Mouse (Mus musculus) adrenal gland, postnatal 4 days (tissue): Measurements from ENCODE around the gene Cops8. TPM values are rescaled to one million over a fixed set of nuclear protein-coding genes. Genes with fewer than 3 reads are reported as not detected.

ENCODE experiments used
- DNase-seq, 2 experiments: peaks; one replicate each; pipeline ENCODE4 v3.0.0; 2021 to 2022; ENCODE audit warnings: low spot score in 2 of 2, mixed read lengths in 2 of 2
- total RNA-seq, 2 experiments: library from RNA; stranded (reverse); gene quantifications; 2 replicates each; pipeline ENCODE4 v1.2.3; 2021

Cops8 gene
- total RNA-seq, 2 experiments from 2014 or later = 91.2 to 96.9 TPM

DNA sequence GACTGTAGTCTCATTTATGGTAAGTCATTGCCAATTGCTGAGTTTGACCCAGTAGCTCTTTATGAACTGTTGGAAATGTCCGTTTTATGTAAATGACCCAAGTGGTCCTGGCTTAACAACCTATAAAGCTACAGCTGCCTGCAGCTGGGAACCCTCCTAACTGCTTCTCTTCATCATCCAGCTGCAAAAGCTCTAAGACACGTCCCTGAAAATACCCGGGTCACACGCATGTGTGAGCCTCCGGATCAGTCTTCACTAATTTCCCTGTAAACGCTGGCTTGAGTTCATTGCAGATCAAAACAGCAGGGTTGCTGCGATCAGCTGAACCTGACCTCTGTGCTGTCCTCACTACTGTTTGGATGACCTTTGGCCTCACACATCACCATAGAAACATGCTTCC, 35.6 kb downstream of the Cops8 start:
- DNase-seq = no peak

DNA sequence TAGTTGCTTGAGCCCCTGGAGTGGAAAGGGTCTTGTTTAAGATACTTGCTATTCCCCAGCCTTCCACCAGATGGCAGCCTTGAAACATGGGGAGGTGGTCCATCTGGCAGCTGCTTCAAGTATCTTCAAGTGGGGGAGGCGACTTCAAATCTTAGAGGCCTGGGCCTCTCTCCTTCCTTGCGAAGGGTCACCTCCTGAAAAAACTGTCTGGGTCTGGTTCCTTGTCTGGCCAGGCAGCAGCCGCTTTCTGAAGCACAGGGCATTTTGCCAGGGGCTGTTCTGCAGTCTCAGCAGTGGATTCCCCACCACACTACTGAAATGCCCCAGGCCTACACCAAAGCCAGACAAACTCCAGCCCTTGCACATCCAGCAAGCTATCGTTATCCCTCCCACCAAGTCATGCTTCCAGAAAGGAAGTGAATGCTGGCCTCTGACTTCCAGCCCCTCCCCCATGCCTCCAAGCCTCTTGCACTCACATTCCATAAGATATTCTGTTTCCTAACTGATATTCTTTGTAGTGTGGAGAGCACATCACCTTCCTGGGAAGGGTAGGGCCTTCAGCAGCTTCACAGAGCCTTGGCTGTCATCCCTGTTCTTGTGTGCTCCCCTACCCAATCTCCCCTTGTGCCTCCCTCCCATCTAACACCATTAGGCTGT, 48.1 kb downstream of the Cops8 start:
- DNase-seq = peak; percentile 24 to 67

DNA sequence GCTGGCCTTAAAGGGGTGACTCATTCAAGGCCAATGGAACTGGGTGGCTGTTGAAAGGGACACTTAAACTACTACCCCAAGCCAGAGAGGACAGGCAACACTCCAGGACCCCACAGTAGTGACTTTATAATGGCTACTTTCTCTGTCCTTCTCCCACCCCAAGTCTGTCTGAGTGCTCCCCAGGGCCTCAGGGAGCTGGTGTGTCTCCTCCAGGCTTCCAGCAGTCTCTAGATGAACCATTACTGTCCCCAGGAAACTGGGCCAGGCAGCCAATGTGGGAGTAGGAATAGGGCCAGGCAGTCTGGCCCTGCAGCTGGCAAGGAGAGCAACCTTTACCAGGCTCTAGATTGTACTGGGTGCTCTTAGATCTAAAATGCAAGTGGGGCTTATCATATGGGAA, 49.0 kb downstream of the Cops8 start:
- DNase-seq = no peak

DNA sequence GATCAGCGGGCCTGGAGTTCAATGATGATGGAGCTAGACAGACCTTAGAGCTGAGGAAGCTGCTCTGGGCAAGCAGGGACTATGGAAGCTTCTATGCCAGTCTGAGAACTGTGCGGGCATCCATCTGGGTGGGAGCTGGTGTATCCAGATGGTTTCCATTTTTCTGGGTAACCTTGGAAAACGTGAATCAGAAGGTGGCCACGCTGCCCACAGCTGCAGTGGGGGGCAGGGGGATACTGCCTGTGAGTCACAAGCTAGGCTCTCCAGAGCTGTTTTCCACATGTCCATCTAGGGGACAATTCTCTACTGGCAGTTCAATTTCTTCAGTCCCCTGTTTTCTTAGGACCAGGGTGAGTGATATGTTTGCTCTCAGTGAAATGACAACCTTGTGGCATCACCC, 49.8 kb downstream of the Cops8 start:
- no peak for DNase-seq

DNA sequence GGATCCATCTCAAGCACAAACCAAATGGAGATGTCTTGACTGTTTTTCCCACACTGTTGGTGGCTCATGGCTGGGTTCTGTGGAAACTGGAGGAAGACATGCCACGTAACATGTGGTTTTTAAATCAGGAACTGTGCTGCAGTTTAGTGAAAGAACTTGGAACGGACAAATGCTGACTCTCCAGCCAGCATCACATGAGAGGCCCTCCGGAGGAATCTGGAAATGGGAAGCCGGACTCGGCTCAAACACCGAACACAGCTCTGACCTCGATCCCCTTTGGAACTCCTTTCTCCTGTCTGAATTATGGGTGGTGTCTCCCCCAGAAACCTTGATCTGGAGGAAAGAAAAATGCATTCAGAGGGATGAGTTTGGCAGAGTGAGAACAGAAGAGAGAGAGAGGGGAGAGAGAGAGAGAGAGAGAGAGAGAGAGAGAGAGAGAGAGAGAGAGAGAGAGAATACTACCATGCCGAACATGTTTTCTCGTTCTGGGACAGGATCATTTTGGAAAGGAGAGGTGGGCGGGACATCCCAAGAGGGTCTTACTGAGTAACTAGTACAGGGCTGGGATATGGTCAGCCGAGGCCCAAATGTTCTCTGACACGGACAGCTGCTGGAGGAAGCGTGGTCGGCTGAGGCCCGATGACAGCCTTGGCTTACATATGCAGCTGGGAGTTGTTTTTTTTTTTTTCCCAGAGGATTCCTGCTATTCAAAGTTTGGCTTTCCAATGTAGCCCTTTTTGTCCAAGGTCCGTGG, 53.9 kb downstream of the Cops8 start:
- no peak for DNase-seq

DNA sequence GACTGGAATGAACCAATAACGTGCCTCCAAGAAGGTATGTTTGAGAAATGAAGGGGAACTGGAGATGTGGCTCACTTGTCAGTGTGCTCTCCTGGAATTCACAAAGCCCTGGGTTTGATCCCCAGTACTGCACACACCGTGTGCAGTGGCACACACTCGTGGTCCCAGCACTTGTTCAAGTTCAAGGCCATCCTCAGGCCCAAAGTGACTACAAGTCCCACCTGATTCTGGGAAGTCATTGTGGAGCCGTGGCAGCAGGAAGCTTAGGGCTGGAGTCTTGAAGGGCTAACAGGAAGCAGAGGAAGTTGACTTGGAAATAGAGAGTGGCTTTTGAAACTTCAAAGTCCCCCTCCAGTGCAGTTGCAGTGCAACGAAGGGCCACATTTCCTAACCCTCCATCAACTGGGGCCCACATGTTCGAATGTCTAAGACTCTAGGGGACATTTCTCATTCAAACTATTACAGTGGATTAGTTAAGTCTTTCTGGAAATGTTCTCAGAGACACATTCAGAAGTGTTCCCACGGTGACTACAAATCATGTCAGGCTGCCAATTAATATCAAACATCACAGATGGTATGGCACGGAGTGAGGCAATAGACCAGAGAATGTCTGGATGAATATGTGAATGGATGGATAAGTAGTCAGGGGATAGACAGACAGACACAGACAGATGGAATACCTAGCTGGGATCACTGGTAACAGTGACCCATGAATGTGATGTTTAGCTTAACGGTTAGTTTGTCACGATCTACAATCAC, 54.7 kb downstream of the Cops8 start:
- no peak for DNase-seq

DNA sequence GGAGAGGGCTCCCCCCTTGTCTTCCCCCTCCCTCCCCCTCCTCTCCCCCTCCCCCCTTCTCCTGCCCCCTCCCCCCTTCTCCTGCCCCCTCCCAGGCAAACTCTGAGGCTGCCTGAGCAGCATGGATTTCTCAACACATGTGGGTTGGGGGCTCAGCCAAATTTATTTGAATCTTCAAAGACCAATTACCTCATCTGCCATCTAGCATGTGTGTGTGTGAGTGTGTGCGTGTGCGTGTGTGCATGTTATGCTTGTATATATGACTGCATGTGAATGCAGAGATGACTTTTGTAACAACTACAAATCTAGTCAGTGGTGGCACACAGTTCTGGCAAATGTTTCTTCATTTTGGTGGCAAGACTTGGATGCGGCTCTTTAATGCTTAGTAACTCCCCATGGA, 55.8 kb downstream of the Cops8 start:
- DNase-seq = no peak

DNA sequence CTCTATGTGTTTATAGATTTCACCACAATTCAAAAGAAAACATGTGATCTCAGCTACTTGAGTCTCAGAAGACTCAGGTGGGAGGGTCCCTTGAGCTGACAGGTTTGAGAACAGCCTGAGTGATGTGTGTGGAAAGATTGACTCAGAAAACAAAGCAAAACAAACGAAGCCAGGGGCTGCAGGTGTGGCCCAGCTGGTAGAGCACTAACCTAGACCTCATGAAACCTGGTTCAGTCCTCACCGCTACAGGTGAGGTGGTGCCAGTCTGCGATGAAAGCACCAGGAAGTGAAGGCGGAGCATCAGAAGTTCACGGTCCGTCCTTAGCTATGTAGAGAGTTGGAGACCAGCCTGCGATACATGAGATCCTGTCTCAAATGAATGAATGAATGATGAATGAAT, 57.4 kb downstream of the Cops8 start:
- no peak for DNase-seq

DNA sequence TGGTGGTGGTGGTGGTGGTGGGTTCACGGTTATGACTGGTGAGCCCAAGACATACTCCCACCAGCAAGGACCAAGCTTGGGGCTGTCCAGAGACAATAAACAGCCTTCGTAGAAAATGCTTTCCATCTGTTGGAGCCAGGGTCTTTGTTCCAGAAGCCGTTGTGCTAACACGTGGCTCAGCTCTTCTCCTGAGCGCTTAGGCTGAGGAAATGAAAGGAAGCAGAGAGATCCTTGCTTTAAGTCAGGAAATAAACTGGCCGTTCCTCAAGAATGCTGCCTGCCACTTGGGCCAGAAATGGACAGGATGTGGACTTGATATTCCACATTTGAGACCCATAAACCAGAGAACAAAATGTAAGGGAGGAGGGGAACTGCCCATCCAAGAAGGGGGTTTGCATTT, 59.7 kb downstream of the Cops8 start:
- no peak for DNase-seq

Other genes starting within 250 kb of the Cops8 start
- 100 to 1,000 TPM; 124 to 131 TPM for gene Col6a3, start 241.0 kb downstream of the Cops8 start, total RNA-seq